Comparison of ENCODE assay signal across 14 mouse cellular contexts in the genomic region with DNA sequence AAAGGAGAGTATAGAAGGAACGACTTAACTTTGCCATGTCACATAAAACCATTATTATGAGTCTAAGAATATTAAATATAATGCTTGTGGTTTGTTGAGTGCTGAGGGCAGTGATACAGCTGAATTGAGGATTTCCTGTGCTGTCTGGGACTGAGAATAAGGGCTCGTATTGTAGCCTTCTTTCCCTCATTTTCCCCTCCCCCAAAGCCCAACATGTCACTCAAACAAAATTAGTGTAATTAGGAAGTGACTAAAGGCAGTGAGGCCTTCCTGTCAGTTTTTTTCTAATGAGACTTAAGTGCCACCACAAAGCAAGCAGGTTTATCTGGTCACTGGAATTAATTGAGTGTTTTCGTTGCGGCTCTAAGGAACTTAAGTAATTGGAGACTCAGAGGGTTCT. TPM values are rescaled to one million over a fixed set of nuclear protein-coding genes. Genes with fewer than 3 reads are reported as not detected.
DNase-seq lines count a peak whose midpoint lies in the region; ATAC-seq lines count a peak whose summit lies in the region.
"Had no signal": no experiment of that assay in that cellular context is flagged by ENCODE, and none has a peak within 500 bp of the region (broad histone marks: within the 10 kb centered on the region; RNA-seq: fewer than 3 reads in every experiment).

No protein-coding gene starts in this region.

- 30% methylated on average over 4 of the region's 4 CpGs for WGBS in liver, embryonic 11.5 days
- WGBS in forebrain, embryonic 14.5 days, result 13% methylated on average over 4 of the region's 4 CpGs
- 43% methylated on average over 4 of the region's 4 CpGs for WGBS in heart, embryonic 10.5 days

- no peak overlapping the region for H3K9ac ChIP-seq in liver, embryonic 11.5 days (ENCODE audit: low read depth, low read length)
- H3K9ac ChIP-seq in forebrain, embryonic 14.5 days (ENCODE audit: low read length), result no peak overlapping the region
- H3K9ac ChIP-seq: limb, embryonic 15.5 days had no signal

- no peaks in the 10 kb centered on the region for H3K27me3 ChIP-seq in liver, embryonic 11.5 days (replicated peaks; ENCODE audit: control insufficient read depth, insufficient read depth, low read length)
- H3K27me3 ChIP-seq in forebrain, embryonic 14.5 days (replicated peaks; ENCODE audit: control insufficient read depth, insufficient read depth, low read length), result no peaks in the 10 kb centered on the region
- H3K27me3 ChIP-seq in megakaryocyte, embryonic 14.5 days (replicated peaks), result no peaks in the 10 kb centered on the region
- H3K27me3 ChIP-seq in heart, embryonic 10.5 days (ENCODE audit: insufficient read depth, poor library complexity, severe bottlenecking), result no peaks in the 10 kb centered on the region
- H3K27me3 ChIP-seq: limb, embryonic 15.5 days had no signal

- no peaks in the 10 kb centered on the region for H3K36me3 ChIP-seq in liver, embryonic 11.5 days (ENCODE audit: control insufficient read depth, insufficient read depth, low read length)
- H3K36me3 ChIP-seq in forebrain, embryonic 14.5 days (ENCODE audit: control insufficient read depth, insufficient read depth, low read length), result no peaks in the 10 kb centered on the region
- no peaks in the 10 kb centered on the region for H3K36me3 ChIP-seq in megakaryocyte, embryonic 14.5 days (replicated peaks; ENCODE audit: low read length)
- no peaks in the 10 kb centered on the region for H3K36me3 ChIP-seq in heart, embryonic 10.5 days
- H3K36me3 ChIP-seq: G1E; limb, embryonic 15.5 days had no signal

- no peak overlapping the region for H3K27ac ChIP-seq in liver, embryonic 11.5 days (ENCODE audit: low read depth, low read length)
- no peak overlapping the region for H3K27ac ChIP-seq in forebrain, embryonic 14.5 days (ENCODE audit: low read depth, low read length)
- no peak overlapping the region for H3K27ac ChIP-seq in heart, embryonic 10.5 days
- H3K27ac ChIP-seq: limb, embryonic 15.5 days had no signal

- peaks cover 8% of the 10 kb centered on the region for H3K4me1 ChIP-seq in liver, embryonic 11.5 days (replicated peaks; ENCODE audit: control insufficient read depth, insufficient read depth, low read length)
- peaks cover 7% of the 10 kb centered on the region for H3K4me1 ChIP-seq in forebrain, embryonic 14.5 days (ENCODE audit: control insufficient read depth, insufficient read depth, low read length)
- peaks cover 71% of the 10 kb centered on the region for H3K4me1 ChIP-seq in megakaryocyte, embryonic 14.5 days
- H3K4me1 ChIP-seq in heart, embryonic 10.5 days, result peaks cover 22% of the 10 kb centered on the region

- no peaks in the 10 kb centered on the region for H3K9me3 ChIP-seq in liver, embryonic 11.5 days (ENCODE audit: control insufficient read depth, low read length)
- no peaks in the 10 kb centered on the region for H3K9me3 ChIP-seq in forebrain, embryonic 14.5 days (replicated peaks; ENCODE audit: control insufficient read depth, low read length)
- H3K9me3 ChIP-seq in megakaryocyte, embryonic 14.5 days, result no peaks in the 10 kb centered on the region
- no peaks in the 10 kb centered on the region for H3K9me3 ChIP-seq in heart, embryonic 10.5 days
- H3K9me3 ChIP-seq: G1E; limb, embryonic 15.5 days had no signal

- ATAC-seq in liver, embryonic 11.5 days (replicated peaks; ENCODE audit: low FRiP score), result no peak
- peak; percentile 85 for ATAC-seq in common myeloid progenitor, adult 5-6 weeks (replicated peaks; ENCODE audit: low read depth, poor library complexity, severe bottlenecking)
- peak; percentile 75 for ATAC-seq in forebrain, embryonic 14.5 days

- H3K4me3 ChIP-seq in liver, embryonic 11.5 days (ENCODE audit: low read depth, low read length), result no peak overlapping the region
- H3K4me3 ChIP-seq in forebrain, embryonic 14.5 days (ENCODE audit: low read depth, low read length), result no peak overlapping the region
- peak overlapping the region; percentile 85 for H3K4me3 ChIP-seq in megakaryocyte, embryonic 14.5 days (replicated peaks)
- no peak overlapping the region for H3K4me3 ChIP-seq in heart, embryonic 10.5 days
- H3K4me3 ChIP-seq: limb, embryonic 15.5 days; myocyte had no signal

- H3K4me2 ChIP-seq in liver, embryonic 11.5 days, result peak overlapping the region; percentile 23; the same call in 1 of the 2 replicates
- H3K4me2 ChIP-seq in forebrain, embryonic 14.5 days (ENCODE audit: low read length), result no peak overlapping the region
- H3K4me2 ChIP-seq: limb, embryonic 15.5 days had no signal

- DNase-seq in liver, embryonic 11.5 days (ENCODE audit: low spot score), result no peak
- no peak for DNase-seq in liver
- peak; percentile 60 for DNase-seq in forebrain, embryonic 14.5 days (ENCODE audit: low spot score)
- no peak for DNase-seq in frontal cortex, postnatal 10 days (ENCODE audit: low spot score in 2 of 2)
- DNase-seq in natural killer cell, adult 2 months (ENCODE audit: low spot score in 2 of 2), result no peak
- no peak for DNase-seq in heart, embryonic 10.5 days (ENCODE audit: low spot score)
- DNase-seq: adrenal gland, postnatal 25 days; right cerebral cortex, postnatal 4 days; thymus, adult 18-20 months had no signal

RNA-seq across cellular contexts. Expression of gene Pde7b, which starts 12.3 kb away (rescaled TPM):
- polyA plus RNA-seq in liver, embryonic 11.5 days (2014; fragmentation: Nextera tagmentation; extraction: Ambion mirVana), result 0.48 and 1.3 TPM in 2 replicates
- 1.6 TPM in 2 replicates for total RNA-seq in common myeloid progenitor, adult 5-6 weeks (2017)
- 1.3 and 2.3 TPM in 2 replicates for polyA plus RNA-seq in forebrain, embryonic 14.5 days (2014; fragmentation: Nextera tagmentation; extraction: Ambion mirVana)
- 0.51 and 0.68 TPM in 2 replicates for polyA plus RNA-seq in megakaryocyte, embryonic 14.5 days (2012; ENCODE audit: insufficient read depth, low replicate concordance)
- polyA plus RNA-seq in heart, embryonic 10.5 days (2016; fragmentation: Nextera tagmentation; extraction: Ambion mirVana), result 4.2 and 6.6 TPM in 2 replicates
- polyA plus RNA-seq: G1E had no signal
